Mouse (Mus musculus) mature B cell (primary cell): Measurements from ENCODE around the gene Rpl9-ps1.

ENCODE experiments used
- in situ Hi-C: fragments of 300-500 bp; cut with MboI; formaldehyde crosslinking; loops from 2 replicates; pipeline ENCODE4 v1.14.3; 2019

Rpl9-ps1 gene

DNA sequence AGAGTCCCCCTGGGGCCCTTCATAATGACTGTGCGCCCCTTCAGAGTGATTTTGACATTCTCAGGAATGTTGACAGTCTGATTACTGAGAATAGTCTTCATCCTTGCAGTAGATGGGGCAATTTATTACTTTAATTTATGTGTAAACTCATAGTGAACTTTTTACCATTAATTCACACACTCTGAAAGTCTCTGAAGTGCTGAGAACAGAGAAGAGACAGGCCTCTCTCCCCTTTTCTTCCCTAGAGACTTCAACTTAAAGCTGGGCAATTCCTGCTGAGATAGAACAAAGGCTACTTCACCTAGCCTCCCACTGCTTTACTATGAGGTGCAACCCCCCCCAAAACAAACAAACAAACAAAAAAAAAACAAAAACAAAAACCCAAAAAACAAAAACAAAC, at the start of gene Rpl9-ps1:
Gene Rpl9-ps1 (minus strand): TSS at position 101 of the 400 bp plus-strand sequence.
- in situ Hi-C loops, result no loop called here

DNA sequence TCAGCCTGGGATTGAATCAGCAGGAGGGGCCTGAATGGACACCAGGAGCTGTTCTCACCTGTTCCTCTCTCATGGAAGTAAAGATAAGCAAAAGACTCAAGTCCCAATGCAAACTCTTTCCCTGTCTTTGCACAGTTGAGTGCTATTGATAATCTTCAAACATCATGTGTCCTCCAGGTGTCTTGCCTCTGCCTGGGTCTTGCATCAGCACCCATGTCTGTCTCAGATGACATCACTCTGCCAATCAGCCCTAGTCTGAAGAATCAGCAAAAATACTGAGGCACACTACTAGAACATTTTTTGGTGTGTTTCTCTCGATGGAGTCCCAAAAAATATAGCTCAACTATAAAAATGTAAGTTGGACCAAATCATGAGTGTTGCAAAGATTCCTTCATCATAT, 46.6 kb upstream of the Rpl9-ps1 start:
- in situ Hi-C loops, result no loop called here

DNA sequence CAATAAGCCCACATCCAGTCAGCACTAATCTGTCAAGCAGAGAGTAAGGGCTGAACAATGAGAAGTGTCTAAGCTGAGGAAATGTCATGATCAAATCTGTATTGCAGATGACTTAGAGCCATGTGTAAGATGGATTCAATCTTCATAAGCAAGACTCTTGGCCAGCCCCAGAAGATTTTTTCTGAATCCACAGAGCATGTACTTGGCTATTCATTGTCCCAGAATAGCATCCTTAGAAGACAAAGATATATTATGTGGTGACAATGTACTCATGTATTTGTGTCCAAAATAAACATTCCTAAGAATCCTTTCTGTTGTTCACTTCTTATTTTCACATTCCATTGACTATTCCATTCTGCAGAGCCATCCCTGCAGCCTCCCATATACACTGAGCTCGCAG, 44.5 kb upstream of the Rpl9-ps1 start:
- in situ Hi-C loops, result no loop called here

DNA sequence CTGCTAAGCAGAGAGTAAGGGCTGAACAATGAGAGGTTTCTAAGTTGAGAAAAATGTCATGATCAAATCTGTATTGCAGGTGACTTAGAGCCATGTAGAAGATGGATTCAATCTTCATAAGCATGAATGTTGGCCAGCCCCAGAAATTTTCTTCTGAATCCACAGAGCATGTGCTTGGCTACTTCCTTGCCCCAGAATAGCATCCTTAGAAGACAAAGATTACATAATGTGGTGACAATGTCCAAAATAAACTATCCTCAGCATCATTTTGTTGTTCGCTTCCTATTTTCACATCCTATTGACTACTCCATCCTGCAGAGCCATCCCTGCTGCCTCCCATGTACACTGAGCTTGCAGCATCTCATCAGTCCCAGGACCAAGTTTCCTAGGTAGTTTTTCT, 30.2 kb upstream of the Rpl9-ps1 start:
- in situ Hi-C loops, result no loop called here

DNA sequence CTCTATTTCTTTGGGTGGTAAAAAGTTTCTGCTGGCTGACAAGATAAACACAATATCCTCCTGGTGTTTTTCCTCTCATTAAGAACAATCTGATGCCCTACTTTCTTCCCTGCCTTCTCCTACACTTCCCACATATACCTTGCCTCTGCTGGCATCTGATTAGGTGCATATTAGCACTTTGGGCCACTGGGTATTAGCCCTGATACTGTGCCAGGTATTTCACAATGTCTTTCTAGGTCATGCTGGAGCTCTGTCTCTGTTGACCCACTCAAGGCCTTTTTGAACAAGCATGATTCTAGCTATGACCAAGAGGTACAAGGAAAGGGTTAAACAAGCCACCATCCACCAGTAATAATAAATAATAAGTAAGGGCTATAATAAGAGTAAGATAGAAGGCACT, 26.3 kb upstream of the Rpl9-ps1 start:
- in situ Hi-C loops, result no loop called here

DNA sequence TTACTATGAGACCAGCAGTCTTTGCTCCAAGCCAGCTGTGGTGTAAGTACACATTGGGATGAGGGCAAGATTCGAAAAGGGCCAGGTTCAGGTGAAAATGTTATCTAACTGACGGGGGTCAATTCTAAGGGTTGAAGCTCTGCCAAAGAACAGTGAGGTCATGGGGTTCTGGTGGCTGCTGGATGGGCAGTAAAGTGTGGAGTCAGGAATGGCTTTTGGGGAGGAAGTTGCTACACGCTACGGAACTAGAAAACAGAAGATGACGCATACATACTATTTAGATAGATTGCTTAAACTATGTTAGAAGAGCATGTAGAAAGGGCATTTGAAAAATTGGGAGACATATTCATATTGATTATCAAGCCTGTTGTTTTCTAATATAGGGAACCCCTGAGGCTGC, 18.1 kb upstream of the Rpl9-ps1 start:
- in situ Hi-C loops, result no loop called here

DNA sequence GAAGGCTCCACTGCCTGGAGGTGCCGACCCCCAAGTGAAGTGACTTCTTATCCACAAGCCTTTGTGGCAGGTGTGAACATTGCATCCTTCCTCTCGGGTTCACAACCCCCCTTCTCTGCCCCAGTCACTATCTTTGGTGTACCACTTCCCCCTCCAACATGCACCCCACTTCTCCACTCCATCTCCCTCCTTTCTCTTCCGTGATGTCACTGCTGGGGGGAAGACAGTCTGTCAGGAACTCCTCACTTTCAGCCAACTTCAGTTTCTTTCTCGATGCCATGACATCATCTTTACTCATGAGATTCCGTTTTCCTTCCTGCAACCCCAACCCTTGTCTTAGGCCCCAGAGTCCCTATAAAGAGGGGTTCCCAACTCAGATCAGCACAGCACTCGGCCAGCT, 16.8 kb upstream of the Rpl9-ps1 start, which contains the start of gene Ccl4:
Gene Ccl4 (plus strand): TSS at position 381 of the 400 bp plus-strand sequence.
- in situ Hi-C loops, result no loop called here

DNA sequence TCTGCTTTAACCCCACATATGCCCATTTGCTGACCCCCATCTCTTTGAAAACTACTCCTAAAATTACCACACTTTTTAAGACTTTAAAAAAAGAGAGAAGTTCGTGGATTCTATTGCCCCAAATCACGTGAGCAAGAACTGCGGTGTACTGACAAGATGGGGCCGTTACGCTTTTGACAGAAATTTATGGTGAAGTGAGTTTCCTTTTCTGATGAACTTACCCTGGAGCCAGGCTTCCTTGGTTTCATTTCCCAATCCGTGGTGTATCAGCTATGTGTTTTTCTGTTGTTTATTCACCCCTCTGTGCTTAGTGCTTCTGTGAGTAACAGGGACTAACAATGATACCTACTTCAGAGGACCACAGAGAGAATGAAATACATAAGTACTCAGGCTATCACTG, 13.4 kb upstream of the Rpl9-ps1 start:
- in situ Hi-C loops, result no loop called here

DNA sequence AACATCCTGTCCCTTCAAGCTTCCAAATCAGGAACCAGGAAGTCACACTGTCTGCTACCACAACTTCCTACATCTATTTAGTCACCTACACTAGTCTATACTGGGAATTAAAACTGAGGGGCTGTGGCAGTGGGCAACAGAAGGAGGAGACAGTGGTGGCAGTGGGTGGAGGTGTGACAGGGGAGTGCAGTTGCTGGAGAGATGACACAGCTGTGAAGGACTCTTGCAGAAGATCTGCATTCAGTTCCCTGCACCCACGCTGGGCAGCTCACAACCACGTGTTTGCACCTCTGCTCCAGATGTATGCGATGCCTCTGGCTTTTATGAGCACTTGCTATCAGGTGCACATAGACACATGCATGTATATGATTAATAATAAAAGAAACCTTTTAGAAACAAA, 12.1 kb upstream of the Rpl9-ps1 start:
- in situ Hi-C loops, result no loop called here

DNA sequence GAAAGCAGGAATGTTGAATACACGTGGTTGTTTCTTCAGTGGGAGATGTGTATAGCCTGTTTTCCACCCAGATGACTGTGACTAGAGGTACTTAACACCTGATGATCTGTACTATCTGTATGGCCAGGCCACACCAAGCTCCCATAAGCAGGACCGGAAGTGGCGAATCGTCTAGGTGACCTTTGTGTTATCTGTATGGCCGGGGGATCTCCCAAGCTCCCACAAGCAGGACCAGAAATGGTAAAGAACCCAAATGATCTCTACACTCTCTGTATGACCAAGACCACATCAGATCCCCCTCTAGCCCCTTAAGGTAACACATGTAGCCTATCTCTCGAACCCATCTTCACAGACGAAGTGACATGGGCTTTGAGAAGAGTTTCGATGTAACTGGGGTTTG, 9.2 kb upstream of the Rpl9-ps1 start:
- in situ Hi-C loops, result no loop called here

DNA sequence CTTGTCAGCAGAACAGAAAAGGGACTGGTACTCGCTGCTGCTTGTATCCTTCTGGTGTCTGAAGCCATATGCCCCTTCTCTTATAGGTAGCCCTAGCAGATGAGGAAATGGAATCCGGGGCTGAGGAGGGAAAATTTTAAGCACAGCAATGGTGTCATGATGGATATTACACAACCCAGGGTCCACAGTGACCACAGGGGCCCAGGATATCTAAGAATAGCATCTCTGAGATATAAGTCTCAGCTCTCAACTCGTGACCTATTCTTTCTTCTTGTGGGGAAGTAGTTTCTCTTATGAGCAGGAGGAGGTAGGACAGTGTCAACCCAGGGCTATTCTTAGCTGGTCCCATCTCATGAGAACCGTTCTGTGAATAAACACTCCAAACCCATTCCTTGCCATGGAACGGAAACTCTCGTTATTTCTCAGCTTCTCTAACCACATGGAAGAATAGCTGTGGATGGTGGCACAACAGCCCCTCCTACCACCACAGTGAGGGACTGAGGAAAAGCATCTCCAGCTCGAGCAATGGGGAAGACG, 4.0 kb upstream of the Rpl9-ps1 start, which contains the start of gene Ccl3:
Gene Ccl3 (minus strand): TSS at position 51 of the 537 bp plus-strand sequence.
- in situ Hi-C loops, result no loop called here

DNA sequence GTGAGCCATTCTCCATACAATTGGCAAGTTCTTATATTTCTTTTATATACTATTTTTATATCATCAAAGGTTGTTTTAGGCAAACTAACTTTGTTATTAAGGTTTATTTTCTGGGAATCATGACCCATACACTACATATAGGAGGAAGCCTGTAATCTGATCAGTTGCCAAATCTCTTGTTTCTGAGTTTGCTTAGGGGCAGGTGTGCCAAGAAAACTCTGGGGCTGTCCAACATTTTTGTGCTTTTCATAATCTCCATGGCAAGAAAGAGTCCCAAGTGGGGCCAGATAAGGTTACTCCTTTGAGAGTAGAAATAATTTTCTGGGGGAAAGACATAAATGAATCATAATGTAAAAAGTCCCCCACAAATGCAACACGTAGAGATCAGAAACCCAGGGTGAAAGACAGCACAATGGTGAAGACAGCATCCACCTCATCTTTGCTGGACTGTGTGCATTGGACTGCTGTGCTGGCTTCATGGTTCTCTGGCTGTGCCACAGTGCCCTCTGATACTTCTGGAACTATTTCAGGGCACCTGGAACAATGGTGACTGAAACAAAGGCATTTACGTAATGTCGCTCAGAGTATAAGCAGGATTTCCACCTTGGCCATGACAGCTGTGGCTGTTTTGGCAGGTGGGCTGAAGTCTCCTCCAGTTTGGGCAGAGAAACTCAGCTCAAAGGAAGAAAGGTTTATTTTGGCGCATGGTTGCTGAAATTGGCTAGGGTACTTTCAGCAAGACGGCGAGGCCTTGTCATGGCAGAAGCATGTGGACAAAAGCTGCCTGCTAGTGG, 1.1 kb upstream of the Rpl9-ps1 start:
- in situ Hi-C loops, result no loop called here

DNA sequence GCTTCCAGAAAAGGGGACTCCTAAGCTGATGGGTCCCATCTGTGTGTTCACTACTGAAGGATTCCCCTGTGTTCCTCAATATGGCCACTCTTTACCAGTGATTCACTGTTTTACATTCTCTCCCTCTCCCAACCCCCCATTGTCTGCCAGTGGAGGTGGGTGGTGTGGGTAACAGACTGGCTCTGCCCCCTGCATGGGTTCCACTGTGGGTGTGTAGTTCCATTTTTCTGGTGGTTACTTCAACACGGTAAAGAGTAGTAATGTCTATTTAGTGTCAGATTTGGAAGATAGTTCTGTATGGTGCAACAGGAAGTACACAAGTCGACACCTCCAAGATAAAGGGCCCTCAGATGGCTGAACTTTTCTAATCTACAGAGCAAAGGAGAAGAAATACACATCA, 4.2 kb downstream of the Rpl9-ps1 start:
- in situ Hi-C loops, result no loop called here

DNA sequence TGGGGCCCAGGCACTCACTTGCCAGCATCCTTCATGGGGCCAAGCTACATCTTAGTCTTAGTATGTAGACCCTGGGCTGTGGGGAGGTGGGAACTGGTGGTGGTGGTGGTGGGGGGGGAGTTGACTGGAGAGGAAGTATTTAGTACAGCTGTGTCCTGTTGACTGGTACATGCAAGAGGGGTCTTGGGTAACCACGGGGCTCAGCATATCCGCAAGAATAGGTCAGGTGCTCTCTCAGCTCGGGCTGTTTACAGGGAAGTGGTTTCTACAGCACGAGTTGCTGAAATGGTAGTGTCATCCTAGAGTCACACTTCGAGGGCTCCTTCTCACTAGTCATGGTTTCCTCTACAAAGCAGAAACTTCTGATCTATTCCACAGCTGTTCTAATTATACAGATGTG, 5.3 kb downstream of the Rpl9-ps1 start:
- in situ Hi-C loops, result no loop called here

DNA sequence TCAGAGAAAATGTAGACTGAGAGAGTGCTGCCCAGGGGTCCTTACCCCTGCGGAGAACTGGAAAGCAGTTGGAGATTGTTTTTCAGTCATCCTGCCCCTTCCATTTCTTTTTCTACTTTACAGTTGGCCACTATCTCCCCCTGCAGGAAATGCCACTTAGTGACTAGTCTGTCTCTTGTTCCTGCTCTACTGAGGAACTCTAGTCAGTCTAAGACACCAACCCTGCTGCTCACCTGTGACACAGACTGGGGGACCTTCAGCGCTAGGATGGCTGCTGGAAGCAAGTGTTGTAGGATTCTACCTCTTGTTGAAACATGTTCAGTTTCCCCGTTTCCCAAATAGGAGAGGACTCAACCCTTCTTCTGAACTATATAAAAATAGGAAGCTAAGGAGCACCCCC, 5.9 kb downstream of the Rpl9-ps1 start:
- in situ Hi-C loops, result no loop called here

DNA sequence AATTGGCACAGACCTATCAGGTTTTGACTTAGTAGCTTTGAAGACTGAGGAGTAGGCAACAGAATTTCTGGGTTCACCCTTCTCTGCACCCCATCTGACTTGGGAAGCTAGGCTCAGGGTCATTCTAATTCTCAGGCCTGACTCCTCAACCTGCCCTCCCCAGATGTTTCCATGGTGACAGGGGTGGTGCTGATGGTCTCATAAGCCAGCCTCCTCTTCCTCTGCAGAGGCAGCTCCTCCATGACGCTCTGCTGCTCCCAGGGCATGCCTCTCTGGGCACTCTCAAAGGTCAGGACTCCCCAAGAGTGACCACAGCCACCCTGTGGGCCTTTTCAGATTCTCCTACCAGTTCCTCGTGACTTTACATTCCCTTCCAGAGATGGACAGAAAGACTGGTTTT, 6.5 kb downstream of the Rpl9-ps1 start:
- in situ Hi-C loops, result no loop called here

DNA sequence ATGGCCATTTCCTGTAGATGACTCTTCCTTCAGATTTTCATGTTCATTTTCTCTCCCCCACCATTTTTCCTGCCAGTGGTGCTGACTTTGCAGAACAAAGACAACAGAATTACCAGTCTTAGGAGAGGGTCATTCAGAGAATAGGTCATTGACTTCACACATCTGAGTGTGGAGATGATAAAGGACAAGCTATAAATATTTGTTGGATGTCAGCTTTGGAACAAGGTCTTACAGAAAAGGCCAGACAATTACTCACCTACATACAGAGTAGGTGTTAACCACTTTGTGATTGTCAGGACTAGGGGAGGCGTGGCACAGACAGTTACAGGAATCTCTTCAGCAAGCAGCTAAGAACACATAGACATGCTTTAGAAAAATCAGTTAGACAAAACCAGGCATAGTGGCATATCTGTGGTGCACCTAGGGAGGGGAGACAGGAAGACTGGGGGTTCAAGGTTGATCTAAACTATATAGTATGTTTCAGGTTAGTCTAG, 8.6 kb downstream of the Rpl9-ps1 start:
- in situ Hi-C loops, result no loop called here

DNA sequence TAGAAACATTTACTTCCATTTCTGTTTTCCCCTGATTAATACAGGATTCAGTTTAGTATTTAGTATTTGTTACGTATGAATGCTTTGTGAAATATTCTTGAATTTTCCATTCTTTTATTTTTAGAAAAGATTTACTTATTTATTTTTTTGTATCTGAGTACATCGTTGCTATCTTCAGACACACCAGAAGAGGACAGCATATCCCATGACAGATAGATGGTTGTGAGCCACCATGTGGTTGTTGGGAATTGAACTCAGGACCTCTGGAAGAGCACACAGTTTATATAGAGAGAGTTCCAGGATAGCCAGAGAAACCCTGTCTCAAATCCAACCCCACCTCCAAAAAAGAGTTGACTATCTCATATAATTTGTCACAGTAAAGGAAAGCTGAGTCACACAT, 10.5 kb downstream of the Rpl9-ps1 start:
- in situ Hi-C loops, result loop anchor here (5.0 kb wide), 1 partner anchor 73 kb away; no protein-coding TSS in a partner anchor

DNA sequence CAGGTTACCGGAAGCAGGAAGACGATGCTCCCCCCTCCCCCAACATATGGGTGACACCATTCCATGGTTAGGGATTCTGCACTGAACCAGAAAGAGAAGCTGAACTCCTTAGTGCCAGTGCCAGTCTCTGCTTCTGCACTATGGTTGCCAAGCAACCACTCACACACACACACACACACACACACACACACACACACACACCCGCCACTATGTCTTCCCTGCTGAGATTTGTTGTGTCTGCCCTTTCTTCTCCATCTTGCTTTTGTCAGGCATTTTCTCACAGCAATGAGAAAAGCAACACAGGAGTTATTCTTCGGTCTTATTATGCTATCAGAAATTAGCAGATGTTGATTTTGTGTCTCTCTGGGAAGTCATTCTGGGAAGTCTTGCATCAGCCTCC, 11.0 kb downstream of the Rpl9-ps1 start:
- in situ Hi-C loops, result loop anchor here (5.0 kb wide), 1 partner anchor 72 kb away; no protein-coding TSS in a partner anchor

DNA sequence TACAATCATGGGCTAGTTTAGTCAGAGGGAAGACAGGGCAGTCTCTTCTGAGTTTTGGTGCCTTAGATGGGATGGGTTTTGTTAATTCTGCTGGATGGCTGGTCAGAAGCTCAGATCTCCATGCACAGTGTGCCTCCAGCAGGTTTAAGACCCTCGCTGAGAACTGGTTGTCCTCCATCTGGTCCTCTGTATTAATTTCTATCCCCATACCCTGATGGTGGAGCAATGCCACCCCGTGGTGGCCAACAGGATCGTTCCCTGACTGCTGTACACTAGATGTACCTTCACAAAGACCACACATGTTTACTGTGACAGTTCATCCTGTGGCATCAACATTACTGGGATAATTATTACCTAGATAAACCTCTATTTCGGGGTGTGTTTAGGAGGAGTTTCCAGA, 12.7 kb downstream of the Rpl9-ps1 start:
- in situ Hi-C loops, result loop anchor here (5.0 kb wide), 1 partner anchor 70 kb away; no protein-coding TSS in a partner anchor

DNA sequence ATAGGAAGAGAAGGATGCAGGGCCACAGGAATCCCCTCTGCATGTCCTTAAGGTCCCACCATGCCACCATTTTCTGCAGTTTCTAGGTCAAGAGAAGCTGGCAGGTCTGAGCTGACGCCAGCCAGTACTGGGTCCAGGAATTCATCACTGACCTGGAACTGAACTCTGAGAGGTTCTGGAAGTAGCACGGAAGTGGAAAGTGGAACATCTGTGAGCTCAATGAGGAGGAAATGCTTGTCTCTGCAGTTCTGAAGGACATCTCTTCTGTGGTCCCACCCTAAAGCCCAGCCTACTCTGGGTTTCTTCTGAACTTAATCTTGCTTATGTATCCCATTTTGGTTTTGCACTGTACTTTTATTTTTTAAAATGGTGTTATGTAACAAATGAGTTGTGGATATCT, 14.4 kb downstream of the Rpl9-ps1 start:
- in situ Hi-C loops, result loop anchor here (5.0 kb wide), 1 partner anchor 69 kb away; no protein-coding TSS in a partner anchor

DNA sequence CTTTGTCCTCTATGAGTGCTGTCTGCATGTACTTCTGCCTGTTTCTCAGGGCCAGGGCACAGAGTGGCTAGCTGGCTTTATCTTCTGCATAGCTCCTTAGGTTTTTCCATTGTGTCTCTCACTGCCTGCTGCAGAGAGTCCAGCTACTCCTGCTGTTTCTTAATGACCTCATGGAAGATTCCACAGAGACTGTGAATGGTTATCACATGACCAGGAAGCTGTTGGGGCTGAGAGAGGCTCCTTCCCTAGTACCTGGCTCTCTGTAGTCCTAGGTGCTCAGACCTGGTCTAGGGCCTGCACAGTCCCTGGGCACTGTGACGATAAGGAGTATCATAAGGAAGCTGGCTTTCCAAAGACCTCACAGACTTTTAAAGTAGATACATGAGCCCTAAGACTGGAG, 14.8 kb downstream of the Rpl9-ps1 start:
- in situ Hi-C loops, result loop anchor here (5.0 kb wide), 1 partner anchor 68 kb away; no protein-coding TSS in a partner anchor

DNA sequence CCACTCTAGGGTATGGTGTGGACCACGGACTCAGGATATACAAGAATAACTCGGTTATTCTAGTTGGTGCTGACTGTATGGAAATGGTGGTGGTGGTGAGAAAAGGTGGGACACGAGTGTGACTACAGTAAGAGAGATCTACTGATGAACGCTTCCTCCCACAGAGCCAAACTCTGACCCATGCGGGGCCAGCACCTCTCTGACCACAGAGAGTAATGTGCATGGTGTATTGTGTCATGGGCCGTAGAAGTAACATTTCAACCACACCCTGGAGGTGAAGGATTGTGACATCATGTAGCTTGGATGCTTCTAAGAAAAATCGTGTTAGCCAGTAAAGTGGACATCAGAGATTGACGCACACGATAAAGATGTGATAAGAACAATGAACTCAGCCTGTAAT, 16.6 kb downstream of the Rpl9-ps1 start:
- in situ Hi-C loops, result no loop called here
